Mouse (Mus musculus): Measurements from ENCODE around the gene Tnni2.

GRCm38 (mm10) chr7:142480661-142481060 lies 39.1 kb downstream of the Tnni2 start:
- no peak for TF ChIP-seq GATA1 (IDR thresholded peaks at IDR 0.05; ENCODE audit: low read length)
- no peak for TF ChIP-seq TAL1 (IDR thresholded peaks at IDR 0.05; ENCODE audit: low read length)
